12 mouse cellular contexts compared by ENCODE assay signal in the genomic region with DNA sequence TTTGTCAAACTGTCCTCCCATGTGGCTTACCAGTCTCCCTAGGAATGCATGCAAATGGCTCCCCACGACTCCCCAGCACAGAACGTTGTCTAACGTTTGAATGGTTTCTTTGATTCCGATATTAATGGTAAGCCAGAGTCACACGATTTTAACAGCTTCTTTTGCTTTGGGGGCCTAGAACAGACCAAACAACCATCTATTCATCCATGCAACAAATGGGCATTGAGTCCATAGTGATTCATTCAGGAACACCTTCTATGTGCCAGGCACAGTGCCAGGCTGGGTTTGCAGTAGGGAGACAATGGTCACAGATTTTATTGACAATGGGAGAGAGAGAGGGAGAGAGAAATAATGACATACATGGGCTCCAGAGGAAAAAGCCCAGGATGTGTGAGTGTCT.
A peak's percentile ranks its signal among the peaks of the same experiment; 100 is the strongest.
DNase-seq lines count a peak whose midpoint lies in the region; ATAC-seq and TF ChIP-seq lines count a peak whose summit lies in the region.
"Had no signal": no experiment of that assay in that cellular context is flagged by ENCODE, and none has a peak within 500 bp of the region (broad histone marks: within the 10 kb centered on the region; RNA-seq: fewer than 3 reads in every experiment).

No protein-coding gene starts in this region.

- ATAC-seq in forebrain, embryonic 12.5 days (ENCODE audit: low FRiP score): no peak
- ATAC-seq in forebrain, embryonic 15.5 days (replicated peaks): no peak
- peak; percentile 74 for ATAC-seq in hindbrain, postnatal 0 days

- 50% methylated on average over 5 of the region's 5 CpGs for WGBS in forebrain, embryonic 12.5 days
- WGBS in forebrain, embryonic 15.5 days: 26% methylated on average over 5 of the region's 5 CpGs
- 51% methylated on average over 5 of the region's 5 CpGs for WGBS in hindbrain, postnatal 0 days
- 86% methylated on average over 5 of the region's 5 CpGs for WGBS in kidney, adult 2 months

- intact Hi-C loops in left cerebral cortex, postnatal 36 days (cut with DNase I): no loop called here
- intact Hi-C loops in gastrocnemius, postnatal 14 days (cut with DNase I; ENCODE audit: low total_unique reads): no loop called here

- H3K27ac ChIP-seq in forebrain, embryonic 12.5 days: 0 out of 2 replicates have a peak overlapping the region, but pooled peaks have one; percentile 1
- H3K27ac ChIP-seq in forebrain, embryonic 15.5 days (replicated peaks): no peak overlapping the region
- H3K27ac ChIP-seq in hindbrain, postnatal 0 days: peak overlapping the region; percentile 56
- H3K27ac ChIP-seq in kidney, adult 2 months (ENCODE audit: insufficient read depth, low read depth, low read length): no peak overlapping the region
- H3K27ac ChIP-seq: embryonic facial prominence, embryonic 12.5 days; liver, embryonic 14.5 days; stomach, embryonic 15.5 days had no signal

- no peak overlapping the region for H3K4me3 ChIP-seq in forebrain, embryonic 12.5 days (replicated peaks)
- H3K4me3 ChIP-seq in forebrain, embryonic 15.5 days: no peak overlapping the region
- H3K4me3 ChIP-seq in hindbrain, postnatal 0 days (ENCODE audit: low read length): no peak overlapping the region
- no peak overlapping the region for H3K4me3 ChIP-seq in kidney, adult 2 months (ENCODE audit: insufficient read depth, low read depth, low read length)
- H3K4me3 ChIP-seq: embryonic facial prominence, embryonic 12.5 days; stomach, embryonic 15.5 days had no signal

- DNase-seq in brain, adult 2 months (ENCODE audit: low read depth, low spot score): peak; percentile 95
- peak; percentile 61 for DNase-seq in hindbrain, postnatal 0 days (ENCODE audit: low spot score)
- DNase-seq in left cerebral cortex, postnatal 36 days (ENCODE audit: low spot score in 2 of 2): peak; percentile 13 to 19
- no peak for DNase-seq in kidney, adult 2 months
- no peak for DNase-seq in gastrocnemius, postnatal 14 days
- DNase-seq in adrenal gland, adult 18-20 months (ENCODE audit: low spot score in 2 of 2): no peak
- DNase-seq: kidney, postnatal 10 days had no signal

- TF ChIP-seq CTCF in hindbrain, postnatal 0 days (IDR thresholded peaks at IDR 0.05; ENCODE audit: low read depth): no peak
- TF ChIP-seq CTCF in kidney, adult 2 months (conservative IDR thresholded peaks at IDR 0.05; ENCODE audit: insufficient read depth, insufficient read length, low read depth, low read length): no peak

- H3K9me3 ChIP-seq in forebrain, embryonic 12.5 days: no peaks in the 10 kb centered on the region
- H3K9me3 ChIP-seq in forebrain, embryonic 15.5 days: no peaks in the 10 kb centered on the region
- H3K9me3 ChIP-seq in hindbrain, postnatal 0 days (ENCODE audit: low read length): no peaks in the 10 kb centered on the region
- H3K9me3 ChIP-seq: embryonic facial prominence, embryonic 12.5 days; stomach, embryonic 15.5 days had no signal

- no peaks in the 10 kb centered on the region for H3K36me3 ChIP-seq in forebrain, embryonic 12.5 days (replicated peaks)
- H3K36me3 ChIP-seq in forebrain, embryonic 15.5 days: no peaks in the 10 kb centered on the region
- H3K36me3 ChIP-seq in hindbrain, postnatal 0 days (ENCODE audit: insufficient read depth, low read length): no peaks in the 10 kb centered on the region
- no peaks in the 10 kb centered on the region for H3K36me3 ChIP-seq in kidney, adult 2 months (ENCODE audit: control insufficient read depth, insufficient read depth, low read length)
- H3K36me3 ChIP-seq: embryonic facial prominence, embryonic 12.5 days; stomach, embryonic 15.5 days had no signal

- no peak for TF ChIP-seq POLR2A in kidney, adult 2 months (IDR thresholded peaks at IDR 0.05; ENCODE audit: low read depth, low read length)

- H3K4me1 ChIP-seq in forebrain, embryonic 12.5 days: 0 out of 2 replicates have a peak, but pooled peaks cover 3% of the 10 kb centered on the region
- H3K4me1 ChIP-seq in forebrain, embryonic 15.5 days: 0 out of 2 replicates have a peak, but pooled peaks cover 8% of the 10 kb centered on the region
- 0 out of 2 replicates have a peak, but pooled peaks cover 6% of the 10 kb centered on the region for H3K4me1 ChIP-seq in hindbrain, postnatal 0 days (ENCODE audit: insufficient read depth, low read length)
- H3K4me1 ChIP-seq in kidney, adult 2 months (ENCODE audit: control insufficient read depth, insufficient read depth, low read length): no peaks in the 10 kb centered on the region
- H3K4me1 ChIP-seq: stomach, embryonic 15.5 days had no signal

- H3K9ac ChIP-seq in forebrain, embryonic 12.5 days: no peak overlapping the region
- no peak overlapping the region for H3K9ac ChIP-seq in forebrain, embryonic 15.5 days (replicated peaks)
- H3K9ac ChIP-seq in hindbrain, postnatal 0 days (replicated peaks; ENCODE audit: low read length): no peak overlapping the region
- H3K9ac ChIP-seq: embryonic facial prominence, embryonic 12.5 days; liver, embryonic 14.5 days; stomach, embryonic 15.5 days had no signal

- H3K27me3 ChIP-seq in forebrain, embryonic 12.5 days: 0 out of 2 replicates have a peak, but pooled peaks cover 3% of the 10 kb centered on the region
- H3K27me3 ChIP-seq in forebrain, embryonic 15.5 days: no peaks in the 10 kb centered on the region
- H3K27me3 ChIP-seq in hindbrain, postnatal 0 days (ENCODE audit: insufficient read depth, low read length): no peaks in the 10 kb centered on the region
- no peaks in the 10 kb centered on the region for H3K27me3 ChIP-seq in kidney, adult 2 months (replicated peaks; ENCODE audit: control insufficient read depth, insufficient read depth, low read length)
- H3K27me3 ChIP-seq: embryonic facial prominence, embryonic 12.5 days; stomach, embryonic 15.5 days had no signal

- H3K4me2 ChIP-seq in forebrain, embryonic 12.5 days: no peak overlapping the region
- H3K4me2 ChIP-seq in forebrain, embryonic 15.5 days (replicated peaks): no peak overlapping the region
- no peak overlapping the region for H3K4me2 ChIP-seq in hindbrain, postnatal 0 days (ENCODE audit: low read depth, low read length)
- H3K4me2 ChIP-seq: embryonic facial prominence, embryonic 12.5 days; stomach, embryonic 15.5 days had no signal

Comparison
In these comparisons a context has a peak if more than half of its experiments do, and no peak if none do; other contexts are left out.
1. H3K27ac ChIP-seq: peak in forebrain, embryonic 12.5 days (single experiment) and hindbrain, postnatal 0 days (single experiment); none in forebrain, embryonic 15.5 days (single experiment) and kidney, adult 2 months (single experiment).
2. DNase-seq: peak in brain, adult 2 months (single experiment), hindbrain, postnatal 0 days (single experiment) and left cerebral cortex, postnatal 36 days (2 of 2); none in kidney, adult 2 months (single experiment), gastrocnemius, postnatal 14 days (single experiment) and adrenal gland, adult 18-20 months (0 of 2).